Comparison of ENCODE assay signal across 8 mouse cellular contexts in the genomic region with DNA sequence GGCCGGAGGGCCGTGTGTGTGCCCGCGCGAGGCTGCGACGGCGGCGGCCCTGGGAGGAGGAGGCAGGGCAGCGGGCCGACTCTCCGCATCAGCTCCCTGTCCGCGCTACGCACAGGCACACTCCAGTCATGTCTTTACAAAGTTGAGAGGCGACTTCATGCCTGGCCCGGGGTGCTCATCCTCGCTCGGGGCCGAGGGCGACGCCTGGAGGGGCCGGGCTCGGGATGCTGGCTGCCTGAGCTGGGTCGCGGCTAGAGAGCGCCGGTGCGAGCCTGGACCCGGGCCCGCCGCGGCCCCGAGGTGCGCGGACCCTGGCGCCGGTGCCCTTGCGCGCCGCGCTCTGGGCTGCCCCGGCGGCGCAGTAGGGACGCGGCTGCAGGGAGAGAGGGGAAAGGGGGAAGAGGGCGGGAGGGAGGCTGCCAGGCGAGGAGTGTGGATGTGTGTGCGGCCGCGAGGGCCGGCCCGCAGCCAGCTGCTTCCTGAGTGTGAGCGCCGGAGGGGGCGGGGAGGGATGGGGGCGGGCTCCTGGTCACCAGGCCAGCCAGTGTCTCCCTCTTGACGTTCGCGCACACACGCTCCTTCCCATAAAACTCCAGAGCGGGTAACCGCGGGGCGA. TPM values are rescaled to one million over a fixed set of nuclear protein-coding genes. Genes with fewer than 3 reads are reported as not detected.
A peak's percentile ranks its signal among the peaks of the same experiment; 100 is the strongest.
DNase-seq lines count a peak whose midpoint lies in the region; ATAC-seq lines count a peak whose summit lies in the region.

A gene (minus strand): TSS at position 302 of the 616 bp plus-strand sequence.

- H3K4me2 ChIP-seq in embryonic facial prominence, embryonic 15.5 days (replicated peaks): peak within 1 kb of the TSS; percentile 97
- peak within 1 kb of the TSS; percentile 97 for H3K4me2 ChIP-seq in heart, embryonic 15.5 days
- H3K4me2 ChIP-seq in liver, embryonic 16.5 days (ENCODE audit: low read depth, low read length): peak within 1 kb of the TSS; percentile 76
- peak within 1 kb of the TSS; percentile 99 for H3K4me2 ChIP-seq in neural tube, embryonic 13.5 days

- peak within 1 kb of the TSS; percentile 76 for H3K4me3 ChIP-seq in embryonic facial prominence, embryonic 15.5 days (replicated peaks)
- H3K4me3 ChIP-seq in heart, embryonic 15.5 days: peak within 1 kb of the TSS; percentile 60
- peak within 1 kb of the TSS; percentile 55 for H3K4me3 ChIP-seq in liver, embryonic 16.5 days (ENCODE audit: low read depth, low read length)
- H3K4me3 ChIP-seq in neural tube, embryonic 13.5 days: peak within 1 kb of the TSS; percentile 55

- DNase-seq in urinary bladder, adult 18-20 months (ENCODE audit: low spot score in 2 of 2): peak; percentile 39 to 65
- no peak for DNase-seq in urinary bladder, postnatal 10 days (ENCODE audit: low spot score)
- peak; percentile 89 for DNase-seq in kidney, postnatal 10 days
- peak; percentile 40 to 72 for DNase-seq in urinary bladder, postnatal 4 days (ENCODE audit: low spot score in 2 of 2)

- peak within 1 kb of the TSS; percentile 76 for H3K27ac ChIP-seq in embryonic facial prominence, embryonic 15.5 days (replicated peaks)
- peak within 1 kb of the TSS; percentile 52 for H3K27ac ChIP-seq in heart, embryonic 15.5 days
- H3K27ac ChIP-seq in liver, embryonic 16.5 days (ENCODE audit: low read length): no peak within 1 kb of the TSS
- H3K27ac ChIP-seq in neural tube, embryonic 13.5 days (replicated peaks): no peak within 1 kb of the TSS

- no peaks in the 10 kb centered on the region for H3K36me3 ChIP-seq in embryonic facial prominence, embryonic 15.5 days
- H3K36me3 ChIP-seq in heart, embryonic 15.5 days: no peaks in the 10 kb centered on the region
- no peaks in the 10 kb centered on the region for H3K36me3 ChIP-seq in liver, embryonic 16.5 days (ENCODE audit: control insufficient read depth, insufficient read depth)
- no peaks in the 10 kb centered on the region for H3K36me3 ChIP-seq in neural tube, embryonic 13.5 days

- WGBS in embryonic facial prominence, embryonic 15.5 days: under 1% methylated on average over 61 of the region's 66 CpGs
- under 1% methylated on average over 59 of the region's 66 CpGs for WGBS in heart, embryonic 15.5 days
- WGBS in liver, embryonic 16.5 days (ENCODE audit: insufficient replicate concordance): under 1% methylated on average over 65 of the region's 66 CpGs
- under 1% methylated on average over 51 of the region's 66 CpGs for WGBS in neural tube, embryonic 13.5 days

- H3K9me3 ChIP-seq in embryonic facial prominence, embryonic 15.5 days (replicated peaks): no peaks in the 10 kb centered on the region
- no peaks in the 10 kb centered on the region for H3K9me3 ChIP-seq in heart, embryonic 15.5 days (replicated peaks)
- no peaks in the 10 kb centered on the region for H3K9me3 ChIP-seq in liver, embryonic 16.5 days (replicated peaks; ENCODE audit: control insufficient read depth, low read length)
- H3K9me3 ChIP-seq in neural tube, embryonic 13.5 days: no peaks in the 10 kb centered on the region

- peak within 1 kb of the TSS; percentile 64 for H3K9ac ChIP-seq in embryonic facial prominence, embryonic 15.5 days
- H3K9ac ChIP-seq in heart, embryonic 15.5 days: peak within 1 kb of the TSS; percentile 52
- H3K9ac ChIP-seq in liver, embryonic 16.5 days (ENCODE audit: low read depth, low read length): no peak within 1 kb of the TSS
- H3K9ac ChIP-seq in neural tube, embryonic 13.5 days: peak within 1 kb of the TSS; percentile 66

- peaks cover 5% of the 10 kb centered on the region; the same call in 1 of the 2 replicates for H3K27me3 ChIP-seq in embryonic facial prominence, embryonic 15.5 days
- peaks cover 6% of the 10 kb centered on the region; the same call in 1 of the 2 replicates for H3K27me3 ChIP-seq in heart, embryonic 15.5 days
- H3K27me3 ChIP-seq in liver, embryonic 16.5 days (ENCODE audit: control insufficient read depth, insufficient read depth, low read depth, low read length): peaks cover 35% of the 10 kb centered on the region
- H3K27me3 ChIP-seq in neural tube, embryonic 13.5 days: peaks cover 58% of the 10 kb centered on the region

- H3K4me1 ChIP-seq in embryonic facial prominence, embryonic 15.5 days: peaks cover 40% of the 10 kb centered on the region
- H3K4me1 ChIP-seq in heart, embryonic 15.5 days (replicated peaks): peaks cover 27% of the 10 kb centered on the region
- no peaks in the 10 kb centered on the region; the same call in 1 of the 2 replicates for H3K4me1 ChIP-seq in liver, embryonic 16.5 days (ENCODE audit: control insufficient read depth, low read depth, low read length)
- H3K4me1 ChIP-seq in neural tube, embryonic 13.5 days (replicated peaks): peaks cover 38% of the 10 kb centered on the region

- peak; percentile 88 for ATAC-seq in embryonic facial prominence, embryonic 15.5 days (ENCODE audit: insufficient number of reproducible peaks, low FRiP score, low TSS enrichment, low read depth)
- ATAC-seq in heart, embryonic 15.5 days (replicated peaks; ENCODE audit: insufficient number of reproducible peaks, insufficient read depth, low FRiP score, low read depth): peak; percentile 87
- peak; percentile 56; the same call in 1 of the 2 replicates for ATAC-seq in liver, embryonic 16.5 days (ENCODE audit: low read depth)
- ATAC-seq in neural tube, embryonic 13.5 days (ENCODE audit: low read depth): peak; percentile 91

RNA-seq across cellular contexts. Expression of the gene that starts here (rescaled TPM):
- polyA plus RNA-seq in embryonic facial prominence, embryonic 15.5 days (2015; fragmentation: Nextera tagmentation; extraction: Ambion mirVana): 8.5 TPM in 2 replicates
- 0.87 and 1.6 TPM in 2 replicates for polyA plus RNA-seq in heart, embryonic 15.5 days (2015; fragmentation: Nextera tagmentation; extraction: Ambion mirVana)
- 0.12 and 0.27 TPM in 2 replicates for polyA plus RNA-seq in liver, embryonic 16.5 days (2015; fragmentation: Nextera tagmentation; extraction: Ambion mirVana)
- polyA plus RNA-seq in neural tube, embryonic 13.5 days (2015; fragmentation: Nextera tagmentation; extraction: Ambion mirVana): 0.93 and 2.1 TPM in 2 replicates

Comparison
In these comparisons a context has a peak if more than half of its experiments do, and no peak if none do; other contexts are left out.
1. Peak in ATAC-seq, H3K4me3 ChIP-seq and H3K4me2 ChIP-seq in liver, embryonic 16.5 days; RNA of the gene not detected or under 1 TPM.
2. H3K27ac ChIP-seq: peak in embryonic facial prominence, embryonic 15.5 days (single experiment) and heart, embryonic 15.5 days (single experiment); none in liver, embryonic 16.5 days (single experiment) and neural tube, embryonic 13.5 days (single experiment).
3. Peak in every context shown above with its lines, with median percentiles within 50 percentile points of each other: ATAC-seq, H3K4me2 ChIP-seq and H3K4me3 ChIP-seq.